Mouse (Mus musculus) hindbrain, embryonic 11.5 days (tissue): ENCODE data around the gene Dmrta1. TPM values are rescaled to one million over a fixed set of nuclear protein-coding genes. Genes with fewer than 3 reads are reported as not detected.
"Not testable (repeated sequence)": the region's sequence is repeated elsewhere in the genome, so short reads cannot be mapped to it uniquely, and the experiment has no call there.

Experiments
- ATAC-seq: fragments of 200-750 bp; cut with Nextera tagmentation; 2 replicates; pipeline ENCODE4 v1.8.0; 2017; ENCODE audit warnings: mild to moderate bottlenecking, moderate TSS enrichment, moderate library complexity; ENCODE audit not compliant: low FRiP score
- DNase-seq: peaks from one replicate; pipeline ENCODE4 v3.0.0-alpha.2; 2015; ENCODE audit warnings: low spot score
- H3K27ac ChIP-seq: fragments of 300-500 bp; sonication (generic); 2 replicates; pipeline ENCODE4 v1.5.1; 2014; ENCODE audit warnings: mild to moderate bottlenecking, low read depth, low read length
- H3K27me3 ChIP-seq: fragments of 300-500 bp; sonication (generic); 2 replicates; pipeline ENCODE4 v1.6.1; 2014; ENCODE audit warnings: mild to moderate bottlenecking, low read length, moderate library complexity, mixed read lengths; ENCODE audit not compliant: control insufficient read depth, insufficient read depth
- H3K36me3 ChIP-seq: fragments of 300-500 bp; sonication (generic); 2 replicates; pipeline ENCODE4 v1.6.1; 2014; ENCODE audit warnings: mild to moderate bottlenecking, low read length, moderate library complexity, mixed read lengths; ENCODE audit not compliant: control insufficient read depth, insufficient read depth
- H3K4me1 ChIP-seq: fragments of 300-500 bp; sonication (generic); replicated peaks from 2 replicates; pipeline ENCODE4 v1.6.1; 2014; ENCODE audit warnings: low read length, mixed read lengths; ENCODE audit not compliant: control insufficient read depth, insufficient read depth
- H3K4me2 ChIP-seq: fragments of 300-500 bp; sonication (generic); replicated peaks from 2 replicates; pipeline ENCODE4 v1.6.1; 2014; ENCODE audit warnings: mild to moderate bottlenecking, low read depth, low read length
- H3K4me3 ChIP-seq: fragments of 300-500 bp; sonication (generic); 2 replicates; pipeline ENCODE4 v1.5.1; 2014; ENCODE audit warnings: low read depth, low read length
- H3K9ac ChIP-seq: fragments of 300-500 bp; sonication (generic); 2 replicates; pipeline ENCODE4 v1.6.1; 2014; ENCODE audit warnings: low read depth, low read length
- H3K9me3 ChIP-seq: fragments of 300-500 bp; sonication (generic); 2 replicates; pipeline ENCODE4 v1.6.1; 2016; ENCODE audit warnings: low read length; ENCODE audit not compliant: control insufficient read depth
- WGBS: fragments of 180-500 bp; shearing (Covaris S2); extraction: QIAGEN DNeasy Blood & Tissue Kit; methylation state at CpG from one replicate; pipeline ENCODE4 v1.1.7; 2014; 5-methylcytosine and 5-hydroxymethylcytosine counted together
- polyA plus RNA-seq: library from polyadenylated mRNA; unstranded; fragments of >200 nt; fragmentation: Nextera tagmentation; extraction: Ambion mirVana; gene quantifications from 2 replicates; pipeline ENCODE4 v1.2.1, GENCODE M21; 2014

Gene Dmrta1
- polyA plus RNA-seq, 1 experiment from 2014 or later, result 0.22 TPM

DNA sequence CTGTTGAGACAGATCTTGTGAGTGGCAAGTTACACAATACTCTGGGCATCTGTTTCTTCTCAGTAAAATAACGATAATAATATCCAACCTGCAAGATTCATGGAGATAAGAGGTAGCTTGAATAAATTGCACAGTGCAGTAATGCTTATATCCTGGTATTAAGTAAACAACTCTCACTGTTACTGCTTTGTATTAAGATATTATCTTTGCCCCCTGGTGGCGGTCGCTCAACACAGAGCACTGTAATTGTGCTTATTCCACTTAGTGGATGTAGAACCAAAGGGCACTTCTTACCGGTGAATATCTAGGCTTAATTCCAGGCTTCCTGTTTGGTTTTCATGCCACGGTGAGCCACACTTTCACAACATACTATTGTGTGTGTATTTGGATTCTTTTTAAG, 16.4 kb downstream of the Dmrta1 start:
- Histone ChIP-seq H3K27me3 (no peaks in the 10 kb centered on the region), H3K27ac (no peak overlapping the region), H3K9me3 (no peaks in the 10 kb centered on the region), H3K4me3 (no peak overlapping the region), H3K36me3 (no peaks in the 10 kb centered on the region), H3K9ac (no peak overlapping the region), H3K4me2 (no peak overlapping the region), H3K4me1 (no peaks in the 10 kb centered on the region)
- ATAC-seq, result no peak
- WGBS, result 74% methylated on average over 5 of the region's 5 CpGs
- DNase-seq, result no peak

DNA sequence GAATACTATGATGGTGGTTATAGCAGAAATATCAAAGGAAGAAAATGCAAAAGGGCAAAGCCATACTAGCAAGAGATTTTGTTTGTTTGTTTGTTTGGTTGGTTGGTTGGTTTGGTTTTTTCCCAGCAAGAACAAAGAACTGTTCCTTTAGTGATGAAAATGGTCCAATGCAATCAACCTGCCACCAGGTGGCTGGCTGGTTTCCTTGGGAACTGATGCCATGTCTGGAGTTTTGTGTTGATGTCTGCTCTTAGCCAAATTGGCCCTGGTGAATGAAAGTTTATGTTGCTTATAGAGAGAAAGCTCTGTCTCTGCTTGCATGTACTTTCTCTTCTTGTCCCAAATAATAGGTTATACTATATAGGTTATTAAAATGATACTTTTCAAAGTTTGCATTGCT, 18.7 kb downstream of the Dmrta1 start:
- DNase-seq (no peak), ATAC-seq (no peak)
- no peak overlapping the region for H3K9ac ChIP-seq
- no peak overlapping the region for H3K4me3 ChIP-seq
- H3K4me1 ChIP-seq, result no peaks in the 10 kb centered on the region
- no peaks in the 10 kb centered on the region for H3K9me3 ChIP-seq
- H3K36me3 ChIP-seq, result no peaks in the 10 kb centered on the region
- H3K4me2 ChIP-seq, result no peak overlapping the region
- H3K27me3 ChIP-seq, result no peaks in the 10 kb centered on the region
- H3K27ac ChIP-seq, result no peak overlapping the region

GRCm38 (mm10) chr4:89723526-89724190, 44.4 kb downstream of the Dmrta1 start:
- DNase-seq, H3K9ac ChIP-seq, H3K36me3 ChIP-seq, H3K4me3 ChIP-seq, H3K27me3 ChIP-seq, H3K27ac ChIP-seq, H3K9me3 ChIP-seq, ATAC-seq, H3K4me1 ChIP-seq, H3K4me2 ChIP-seq: not testable (repeated sequence)
- 81% methylated on average over 1 of the region's 1 CpGs for WGBS
